Mouse (Mus musculus) hindbrain, embryonic 10.5 days (tissue): ENCODE results near the gene Serpina1f. TPM values are rescaled to one million over a fixed set of nuclear protein-coding genes. Genes with fewer than 3 reads are reported as not detected.

Experiments
- DNase-seq: peaks from one replicate; pipeline ENCODE4 v3.0.0-alpha.2; 2017; ENCODE audit warnings: low spot score
- H3K27ac ChIP-seq: fragments of 300-500 bp; sonication (generic); 2 replicates; pipeline ENCODE4 v1.5.1; 2016; ENCODE audit warnings: mild to moderate bottlenecking, moderate library complexity
- H3K27me3 ChIP-seq: fragments of 300-500 bp; sonication (generic); 2 replicates; pipeline ENCODE4 v1.6.1; 2016; ENCODE audit warnings: mild to moderate bottlenecking; ENCODE audit not compliant: poor library complexity, insufficient read depth, severe bottlenecking
- H3K36me3 ChIP-seq: fragments of 300-500 bp; sonication (generic); 2 replicates; pipeline ENCODE4 v1.6.1; 2016; ENCODE audit warnings: mild to moderate bottlenecking, moderate library complexity
- H3K4me1 ChIP-seq: fragments of 300-500 bp; sonication (generic); replicated peaks from 2 replicates; pipeline ENCODE4 v1.6.1; 2016; ENCODE audit warnings: mild to moderate bottlenecking
- H3K4me3 ChIP-seq: fragments of 300-500 bp; sonication (generic); 2 replicates; pipeline ENCODE4 v1.5.1; 2016; ENCODE audit warnings: mild to moderate bottlenecking, moderate library complexity
- H3K9me3 ChIP-seq: fragments of 300-500 bp; sonication (generic); 2 replicates; pipeline ENCODE4 v1.6.1; 2016; ENCODE audit warnings: mild to moderate bottlenecking, moderate library complexity
- whole genome bisulfite sequencing: fragments of 180-500 bp; shearing (Covaris S2); methylation state at CpG from one replicate; pipeline ENCODE4 v1.1.7; 2016; 5-methylcytosine and 5-hydroxymethylcytosine counted together
- polyA plus RNA-seq: library from polyadenylated mRNA; unstranded; fragments of >200 nt; fragmentation: Nextera tagmentation; extraction: Ambion mirVana; gene quantifications from 2 replicates; pipeline ENCODE4 v1.2.1, GENCODE M21; 2016

The Serpina1f gene
- polyA plus RNA-seq, 1 experiment from 2014 or later = not detected

DNA sequence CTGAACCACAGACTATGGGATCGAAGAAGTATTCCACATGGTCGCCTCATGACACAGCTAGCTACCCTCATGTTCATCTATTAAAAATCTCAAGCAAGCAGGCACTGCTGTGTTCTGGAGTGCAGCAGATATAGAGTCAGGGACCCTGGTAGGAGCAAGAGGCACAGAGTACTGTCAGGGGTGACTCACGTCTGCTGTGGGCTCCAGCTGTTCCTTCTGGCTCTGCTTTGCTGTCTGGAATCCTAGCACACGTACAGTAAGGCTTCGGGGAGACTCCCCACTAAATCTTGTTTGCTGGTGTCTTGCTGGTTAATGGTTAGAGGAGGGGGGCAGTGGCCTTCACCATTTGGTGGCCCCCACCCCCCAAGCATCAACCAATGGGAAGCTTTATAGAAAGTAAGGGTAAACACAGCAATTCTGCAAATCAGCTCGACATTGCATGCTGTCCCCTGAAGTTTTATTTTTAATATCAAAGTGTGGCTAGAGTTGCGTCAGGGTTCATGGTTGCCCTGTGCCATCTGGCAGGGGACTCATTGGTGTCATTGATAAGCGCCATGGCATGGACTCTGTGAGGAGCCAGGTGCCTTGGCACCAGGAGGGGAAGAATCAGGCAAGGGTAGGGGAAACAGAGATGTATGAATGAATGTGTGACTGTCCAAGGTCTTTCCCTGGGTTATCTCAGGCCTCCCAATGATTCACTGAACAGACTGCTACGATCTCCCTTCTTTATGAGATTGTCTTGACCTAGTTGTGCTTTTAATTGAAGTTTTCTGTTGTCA lies 38.3 kb downstream of the Serpina1f start, which contains the start of gene Serpina6:
Gene Serpina6, minus strand, starts transcription at position 365 of the 779 bp plus-strand sequence.
- Histone ChIP-seq H3K36me3 (no peaks in the 10 kb centered on the region), H3K4me3 (no peak within 1 kb of the TSS), H3K9me3 (no peaks in the 10 kb centered on the region), H3K4me1 (no peaks in the 10 kb centered on the region), H3K27ac (no peak within 1 kb of the TSS), H3K27me3 (no peaks in the 10 kb centered on the region)
- WGBS = 88% methylated on average over 9 of the region's 9 CpGs
- DNase-seq = no peak

DNA sequence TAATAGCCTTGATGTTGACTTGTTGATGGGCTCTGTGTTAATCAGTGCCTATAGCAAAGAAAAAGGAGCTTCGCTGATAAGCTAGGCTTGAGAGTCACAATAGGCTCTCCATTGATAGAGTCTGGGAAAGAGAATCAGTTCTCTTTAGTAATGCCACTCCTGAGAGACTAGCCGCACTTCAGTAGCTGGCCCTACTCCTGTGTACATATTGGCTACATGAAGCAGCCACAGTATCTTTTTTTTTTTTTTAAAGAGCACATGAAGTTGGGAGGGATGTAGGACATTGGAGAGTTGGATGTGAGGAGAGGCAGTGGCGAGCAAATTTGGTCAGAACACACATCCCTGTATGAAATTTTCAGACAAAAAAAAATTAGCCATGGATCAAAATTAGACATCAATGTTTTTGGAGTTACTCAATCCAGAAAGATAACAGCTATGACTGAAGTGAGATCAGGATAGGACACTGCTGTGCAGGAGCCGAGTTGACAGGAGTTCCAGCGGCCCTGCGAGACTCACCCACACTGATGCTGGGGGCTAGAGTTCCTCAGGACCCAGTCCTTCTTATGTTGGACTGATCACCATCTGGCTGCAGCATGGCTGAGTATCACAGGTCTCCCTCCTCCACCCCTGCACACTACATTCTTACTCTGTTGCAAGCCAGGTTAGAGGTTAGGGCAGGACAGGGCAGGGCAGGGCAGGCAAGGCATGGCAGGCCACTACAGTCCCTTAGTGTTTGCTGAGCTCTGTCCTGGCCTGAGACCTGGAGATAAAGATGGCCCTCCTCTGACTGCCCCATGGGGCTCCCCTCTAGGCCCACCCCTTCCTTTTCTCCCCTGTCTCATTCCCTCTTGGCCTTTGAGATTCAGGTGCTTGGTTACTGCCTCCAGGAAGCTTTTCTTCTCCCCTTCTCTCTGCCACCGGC lies 39.9 kb downstream of the Serpina1f start:
- Histone ChIP-seq H3K27me3 (no peaks in the 10 kb centered on the region), H3K27ac (no peak overlapping the region), H3K4me1 (no peaks in the 10 kb centered on the region), H3K9me3 (no peaks in the 10 kb centered on the region), H3K36me3 (no peaks in the 10 kb centered on the region), H3K4me3 (no peak overlapping the region)
- no peak for DNase-seq
- WGBS = 86% methylated on average over 7 of the region's 7 CpGs

DNA sequence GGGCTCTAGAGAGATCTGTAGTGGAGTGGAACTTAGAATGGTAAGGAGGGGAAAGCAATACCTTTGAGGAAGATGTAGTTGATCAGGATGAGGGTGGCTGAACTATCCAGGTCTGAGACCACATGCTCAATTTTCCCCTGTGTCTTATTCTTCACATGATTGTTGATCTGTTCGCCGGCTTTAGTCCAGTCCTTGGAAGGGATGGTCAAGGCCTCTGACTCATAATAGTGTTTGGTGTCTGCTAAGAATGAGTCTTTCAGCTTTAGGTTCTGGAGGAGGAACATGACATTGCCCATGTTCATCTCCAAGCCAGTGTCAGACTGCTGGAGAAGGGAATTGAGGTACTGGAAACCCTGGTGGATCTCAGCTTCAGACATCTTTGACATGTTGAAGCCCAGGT lies 41.5 kb downstream of the Serpina1f start:
- H3K4me3 ChIP-seq = no peak overlapping the region
- DNase-seq = no peak
- WGBS = 98% methylated on average over 2 of the region's 2 CpGs
- H3K36me3 ChIP-seq = no peaks in the 10 kb centered on the region
- no peak overlapping the region for H3K27ac ChIP-seq
- H3K4me1 ChIP-seq = no peaks in the 10 kb centered on the region
- no peaks in the 10 kb centered on the region for H3K27me3 ChIP-seq
- no peaks in the 10 kb centered on the region for H3K9me3 ChIP-seq

DNA sequence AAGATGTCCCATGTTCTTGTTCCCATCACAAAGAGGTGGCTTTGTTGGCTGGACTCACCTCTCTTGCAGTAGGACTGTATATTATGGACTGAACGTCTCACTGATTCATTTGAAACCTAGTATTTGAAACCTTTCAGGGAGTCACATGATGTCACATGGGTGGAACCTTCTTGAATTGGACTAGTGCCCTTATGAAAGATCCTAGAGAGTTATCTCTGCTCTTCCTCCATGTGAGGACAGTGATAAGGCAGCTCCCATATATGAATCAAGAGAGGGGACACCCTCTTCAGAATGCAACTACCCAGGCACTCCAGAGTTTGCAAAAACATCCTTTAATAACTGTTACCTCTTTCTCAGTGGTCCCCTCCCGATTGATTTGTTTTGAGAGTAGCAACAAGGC lies 49.0 kb downstream of the Serpina1f start:
- H3K36me3 ChIP-seq = no peaks in the 10 kb centered on the region
- no peaks in the 10 kb centered on the region for H3K9me3 ChIP-seq
- H3K27me3 ChIP-seq = no peaks in the 10 kb centered on the region
- no peaks in the 10 kb centered on the region for H3K4me1 ChIP-seq
- WGBS = 79% methylated on average over 2 of the region's 2 CpGs
- H3K4me3 ChIP-seq = no peak overlapping the region
- DNase-seq = no peak
- H3K27ac ChIP-seq = no peak overlapping the region

DNA sequence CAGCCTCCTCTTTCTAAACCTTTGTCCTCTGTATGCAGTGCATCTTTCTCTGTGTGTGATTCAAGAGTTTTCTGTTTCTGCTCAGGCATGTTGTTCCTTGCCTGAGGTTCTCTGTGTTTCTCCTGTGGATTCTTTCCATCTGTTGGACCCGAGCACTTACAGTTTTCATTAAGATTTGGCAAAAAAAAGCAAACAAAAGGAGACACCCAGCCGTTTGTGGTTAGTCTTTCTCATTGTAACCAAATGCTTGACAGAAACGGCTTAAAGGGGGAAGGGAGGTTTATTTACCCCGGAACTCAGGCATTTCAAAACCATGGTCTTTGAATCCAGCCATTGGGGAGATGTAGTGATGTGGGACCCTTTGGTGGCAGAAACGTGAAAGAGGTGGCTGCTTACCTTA lies 50.7 kb downstream of the Serpina1f start:
- Histone ChIP-seq H3K4me1 (no peaks in the 10 kb centered on the region), H3K27me3 (no peaks in the 10 kb centered on the region), H3K9me3 (no peaks in the 10 kb centered on the region), H3K27ac (no peak overlapping the region), H3K4me3 (no peak overlapping the region), H3K36me3 (no peaks in the 10 kb centered on the region)
- DNase-seq = no peak
- WGBS = 41% methylated on average over 5 of the region's 5 CpGs

DNA sequence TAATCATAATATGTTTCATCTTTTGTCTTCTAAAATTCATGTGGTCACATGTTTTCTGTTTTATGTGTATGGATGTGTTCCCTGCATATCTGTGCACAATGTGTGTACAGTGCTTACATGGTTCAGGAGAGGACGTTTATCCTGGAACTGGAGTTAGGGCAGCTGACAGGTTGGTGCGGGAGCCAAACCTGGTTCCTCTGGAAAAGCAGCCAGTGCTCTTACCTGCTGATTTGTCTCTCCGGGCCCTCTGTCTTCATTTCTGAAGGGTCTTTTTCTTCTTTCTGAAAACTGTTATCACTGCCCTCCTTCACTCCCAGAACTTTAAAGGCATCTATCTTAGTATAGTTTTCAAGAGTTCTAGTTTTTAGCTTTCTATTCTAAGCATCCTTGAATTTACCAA lies 51.5 kb downstream of the Serpina1f start:
- Histone ChIP-seq H3K27ac (no peak overlapping the region), H3K4me3 (no peak overlapping the region), H3K36me3 (no peaks in the 10 kb centered on the region), H3K27me3 (no peaks in the 10 kb centered on the region), H3K4me1 (no peaks in the 10 kb centered on the region), H3K9me3 (no peaks in the 10 kb centered on the region)
- no peak for DNase-seq
- 87% methylated on average over 3 of the region's 3 CpGs for WGBS

DNA sequence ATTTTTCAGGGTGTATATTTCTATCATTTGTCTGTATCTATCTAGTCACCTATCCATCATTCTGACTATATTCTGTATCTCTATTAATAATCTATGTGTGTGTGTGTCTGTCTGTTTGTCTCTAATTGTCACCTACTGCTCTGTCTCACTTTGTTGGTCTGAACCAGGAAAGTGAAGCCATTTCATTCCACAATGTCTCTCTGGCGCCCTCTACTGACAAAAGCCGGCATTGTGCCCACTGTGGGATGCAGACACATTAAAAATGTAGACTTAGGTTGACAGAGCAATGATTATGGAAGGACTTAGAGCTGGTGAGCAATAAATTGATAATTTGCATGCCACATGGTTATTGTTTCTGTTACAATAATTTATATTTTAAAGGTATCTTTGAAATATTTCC lies 52.0 kb downstream of the Serpina1f start:
- no peaks in the 10 kb centered on the region for H3K36me3 ChIP-seq

More for the DNA sequence above, 52.0 kb downstream of the Serpina1f start:
- peak; percentile 85 for DNase-seq
- Histone ChIP-seq H3K9me3 (no peaks in the 10 kb centered on the region), H3K4me1 (no peaks in the 10 kb centered on the region), H3K4me3 (no peak overlapping the region), H3K27me3 (no peaks in the 10 kb centered on the region), H3K27ac (no peak overlapping the region)
- WGBS = 0% methylated on average over 2 of the region's 2 CpGs

Other genes starting within 250 kb of the Serpina1f start
- gene Ifi27l2b, start 238.3 kb downstream of the Serpina1f start, polyA plus RNA-seq = not detected in 2 replicates
- gene Ppp4r4, start 163.2 kb downstream of the Serpina1f start, polyA plus RNA-seq = 1.7 and 2.2 TPM in 2 replicates
- gene Serpina10, start 64.1 kb downstream of the Serpina1f start, polyA plus RNA-seq = not detected in 2 replicates
- not detected in 2 replicates for gene Serpina6, start 38.3 kb downstream of the Serpina1f start, polyA plus RNA-seq
- not detected in 2 replicates for gene Serpina16, start 19.4 kb downstream of the Serpina1f start, polyA plus RNA-seq
- gene Serpina1d, start 78.1 kb upstream of the Serpina1f start, polyA plus RNA-seq = not detected in 2 replicates
- not detected in 2 replicates for gene Serpina1b, start 134.8 kb upstream of the Serpina1f start, polyA plus RNA-seq
- not detected in 2 replicates for gene Serpina1a, start 168.0 kb upstream of the Serpina1f start, polyA plus RNA-seq
- gene Serpina1c, start 209.4 kb upstream of the Serpina1f start, polyA plus RNA-seq = not detected in 2 replicates